Mouse (Mus musculus) limb, embryonic 13.5 days (tissue): ENCODE results near the gene Npr1. TPM values are rescaled to one million over a fixed set of nuclear protein-coding genes. Genes with fewer than 3 reads are reported as not detected.

Experiments
- ATAC-seq: fragments of 200-750 bp; cut with Nextera tagmentation; 2 replicates; pipeline ENCODE4 v1.8.0; 2017; ENCODE audit warnings: low read depth, moderate number of reproducible peaks, moderate TSS enrichment; ENCODE audit not compliant: low FRiP score
- H3K27ac ChIP-seq: fragments of 300-500 bp; sonication (generic); 2 replicates; pipeline ENCODE4 v1.5.1; 2015; ENCODE audit warnings: inconsistent platforms, mild to moderate bottlenecking, moderate library complexity
- H3K27me3 ChIP-seq: fragments of 300-500 bp; sonication (generic); 2 replicates; pipeline ENCODE4 v1.6.1; 2015; ENCODE audit warnings: mild to moderate bottlenecking, inconsistent platforms
- H3K36me3 ChIP-seq: fragments of 300-500 bp; sonication (generic); 2 replicates; pipeline ENCODE4 v1.6.1; 2015; ENCODE audit warnings: inconsistent platforms, mild to moderate bottlenecking, moderate library complexity
- H3K4me1 ChIP-seq: fragments of 300-500 bp; sonication (generic); 2 replicates; pipeline ENCODE4 v1.6.1; 2015; ENCODE audit warnings: inconsistent platforms
- H3K4me2 ChIP-seq: fragments of 300-500 bp; sonication (generic); replicated peaks from 2 replicates; pipeline ENCODE4 v1.6.1; 2015; ENCODE audit warnings: inconsistent platforms, mild to moderate bottlenecking, moderate library complexity
- H3K4me3 ChIP-seq: fragments of 300-500 bp; sonication (generic); 2 replicates; pipeline ENCODE4 v1.5.1; 2015; ENCODE audit warnings: moderate library complexity, mild to moderate bottlenecking, inconsistent platforms
- H3K9ac ChIP-seq: fragments of 300-500 bp; sonication (generic); 2 replicates; pipeline ENCODE4 v1.6.1; 2015; ENCODE audit warnings: mild to moderate bottlenecking, inconsistent platforms
- H3K9me3 ChIP-seq: fragments of 300-500 bp; sonication (generic); 2 replicates; pipeline ENCODE4 v1.6.1; 2016; ENCODE audit warnings: inconsistent platforms
- WGBS: fragments of 180-500 bp; shearing (Covaris S2); methylation state at CpG from one replicate; pipeline ENCODE4 v1.1.7; 2015; 5-methylcytosine and 5-hydroxymethylcytosine counted together
- polyA plus RNA-seq: library from polyadenylated mRNA; unstranded; fragments of >200 nt; fragmentation: Nextera tagmentation; extraction: Ambion mirVana; gene quantifications from 2 replicates; pipeline ENCODE4 v1.2.1, GENCODE M21; 2015

The Npr1 gene
- polyA plus RNA-seq, 1 experiment from 2014 or later, result 4.8 TPM

- WGBS, result 85% methylated on average over 5 of the region's 5 CpGs
- Histone ChIP-seq H3K36me3 (peaks cover 71% of the 10 kb centered on the region), H3K9ac (no peak overlapping the region), H3K9me3 (no peaks in the 10 kb centered on the region), H3K4me3 (no peak overlapping the region), H3K4me1 (peaks cover 19% of the 10 kb centered on the region), H3K27ac (no peak overlapping the region), H3K27me3 (no peaks in the 10 kb centered on the region), H3K4me2 (no peak overlapping the region)
- no peak for ATAC-seq
Measured at GRCm38 (mm10) chr3:90505216-90505615, 39.5 kb upstream of the Npr1 start.

GRCm38 (mm10) chr3:90503444-90503843 is 37.8 kb upstream of the Npr1 start:
- H3K27ac ChIP-seq, result no peak overlapping the region
- no peak overlapping the region for H3K4me3 ChIP-seq
- peaks cover 19% of the 10 kb centered on the region for H3K4me1 ChIP-seq
- peaks cover 88% of the 10 kb centered on the region for H3K36me3 ChIP-seq
- H3K9ac ChIP-seq, result no peak overlapping the region
- H3K4me2 ChIP-seq, result no peak overlapping the region
- no peak for ATAC-seq
- H3K9me3 ChIP-seq, result no peaks in the 10 kb centered on the region
- 89% methylated on average over 4 of the region's 4 CpGs for WGBS
- H3K27me3 ChIP-seq, result no peaks in the 10 kb centered on the region

GRCm38 (mm10) chr3:90497597-90497996 is 31.9 kb upstream of the Npr1 start:
- Histone ChIP-seq H3K27me3 (no peaks in the 10 kb centered on the region), H3K4me2 (no peak overlapping the region), H3K9ac (no peak overlapping the region), H3K36me3 (peaks cover 71% of the 10 kb centered on the region), H3K4me1 (no peaks in the 10 kb centered on the region), H3K27ac (no peak overlapping the region), H3K9me3 (no peaks in the 10 kb centered on the region), H3K4me3 (no peak overlapping the region)
- no peak for ATAC-seq

GRCm38 (mm10) chr3:90495850-90496525 is 30.3 kb upstream of the Npr1 start:
- no peaks in the 10 kb centered on the region for H3K27me3 ChIP-seq
- H3K27ac ChIP-seq, result no peak overlapping the region
- H3K4me1 ChIP-seq, result no peaks in the 10 kb centered on the region
- no peak overlapping the region for H3K9ac ChIP-seq
- H3K9me3 ChIP-seq, result no peaks in the 10 kb centered on the region
- 93% methylated on average over 7 of the region's 7 CpGs for WGBS
- no peak overlapping the region for H3K4me2 ChIP-seq
- H3K4me3 ChIP-seq, result no peak overlapping the region
- no peak for ATAC-seq
- H3K36me3 ChIP-seq, result peaks cover 55% of the 10 kb centered on the region

GRCm38 (mm10) chr3:90493831-90494540 is 28.3 kb upstream of the Npr1 start:
- Histone ChIP-seq H3K9me3 (no peaks in the 10 kb centered on the region), H3K27me3 (no peaks in the 10 kb centered on the region), H3K4me2 (no peak overlapping the region), H3K4me1 (peaks cover 9% of the 10 kb centered on the region), H3K9ac (no peak overlapping the region), H3K27ac (no peak overlapping the region), H3K36me3 (peaks cover 43% of the 10 kb centered on the region), H3K4me3 (no peak overlapping the region)
- WGBS, result 67% methylated on average over 4 of the region's 4 CpGs
- no peak for ATAC-seq

- WGBS, result 40% methylated on average over 2 of the region's 2 CpGs
- Histone ChIP-seq H3K9me3 (no peaks in the 10 kb centered on the region), H3K4me2 (no peak overlapping the region), H3K4me3 (no peak overlapping the region), H3K9ac (no peak overlapping the region), H3K27me3 (no peaks in the 10 kb centered on the region), H3K4me1 (peaks cover 9% of the 10 kb centered on the region), H3K36me3 (peaks cover 42% of the 10 kb centered on the region), H3K27ac (no peak overlapping the region)
- ATAC-seq, result no peak
Measured at GRCm38 (mm10) chr3:90491350-90491749, 25.7 kb upstream of the Npr1 start.

GRCm38 (mm10) chr3:90490696-90491256 is 25.1 kb upstream of the Npr1 start, which contains the start of gene Snapin:
Gene Snapin, minus strand, starts transcription at chr3:90491033.
- no peaks in the 10 kb centered on the region for H3K27me3 ChIP-seq
- under 1% methylated on average over 37 of the region's 37 CpGs for WGBS
- no peaks in the 10 kb centered on the region for H3K9me3 ChIP-seq
- peaks cover 9% of the 10 kb centered on the region for H3K4me1 ChIP-seq
- H3K4me3 ChIP-seq, result peak within 1 kb of the TSS; percentile 73
- no peak within 1 kb of the TSS; the same call in 1 of the 2 replicates for H3K27ac ChIP-seq
- H3K9ac ChIP-seq, result peak within 1 kb of the TSS; percentile 73
- peak; percentile 98 for ATAC-seq
- H3K4me2 ChIP-seq, result peak within 1 kb of the TSS; percentile 71
- peaks cover 43% of the 10 kb centered on the region for H3K36me3 ChIP-seq

- H3K4me3 ChIP-seq, result no peak overlapping the region
- H3K4me1 ChIP-seq, result peaks cover 9% of the 10 kb centered on the region
- H3K27me3 ChIP-seq, result no peaks in the 10 kb centered on the region
- peaks cover 57% of the 10 kb centered on the region for H3K36me3 ChIP-seq
- H3K4me2 ChIP-seq, result no peak overlapping the region
- no peak overlapping the region for H3K9ac ChIP-seq
- no peaks in the 10 kb centered on the region for H3K9me3 ChIP-seq
- no peak for ATAC-seq
- WGBS, result 88% methylated on average over 6 of the region's 6 CpGs
- no peak overlapping the region for H3K27ac ChIP-seq
Measured at GRCm38 (mm10) chr3:90488576-90488975, 22.9 kb upstream of the Npr1 start.

- Histone ChIP-seq H3K27me3 (no peaks in the 10 kb centered on the region), H3K9ac (no peak overlapping the region), H3K27ac (no peak overlapping the region), H3K4me1 (peaks cover 9% of the 10 kb centered on the region), H3K36me3 (peaks cover 73% of the 10 kb centered on the region), H3K9me3 (no peaks in the 10 kb centered on the region), H3K4me2 (no peak overlapping the region), H3K4me3 (no peak overlapping the region)
- no peak for ATAC-seq
- 85% methylated on average over 5 of the region's 5 CpGs for WGBS
Measured at GRCm38 (mm10) chr3:90486998-90487397, 21.3 kb upstream of the Npr1 start.

- H3K9ac ChIP-seq, result peak within 1 kb of the TSS; percentile 91
- H3K27me3 ChIP-seq, result no peaks in the 10 kb centered on the region
- H3K27ac ChIP-seq, result peak within 1 kb of the TSS; percentile 95
- peaks cover 8% of the 10 kb centered on the region for H3K4me1 ChIP-seq
- WGBS, result under 1% methylated on average over 45 of the region's 45 CpGs
- H3K9me3 ChIP-seq, result no peaks in the 10 kb centered on the region
- peak; percentile 99 for ATAC-seq
- peaks cover 35% of the 10 kb centered on the region for H3K36me3 ChIP-seq
- H3K4me2 ChIP-seq, result peak within 1 kb of the TSS; percentile 77
- peak within 1 kb of the TSS; percentile 89 for H3K4me3 ChIP-seq
Measured at GRCm38 (mm10) chr3:90475831-90476611, 10.4 kb upstream of the Npr1 start, which contains the start of gene Ilf2. Gene Ilf2, plus strand, starts transcription at chr3:90476126.

GRCm38 (mm10) chr3:90475151-90475830 is 9.6 kb upstream of the Npr1 start:
- Histone ChIP-seq H3K9me3 (no peaks in the 10 kb centered on the region), H3K4me1 (peaks cover 8% of the 10 kb centered on the region), H3K36me3 (peaks cover 27% of the 10 kb centered on the region), H3K27me3 (no peaks in the 10 kb centered on the region), H3K4me2 (peak overlapping the region; percentile 41), H3K4me3 (peak overlapping the region; percentile 39), H3K27ac (no peak overlapping the region), H3K9ac (no peak overlapping the region)
- 44% methylated on average over 16 of the region's 16 CpGs for WGBS
- ATAC-seq, result peak; percentile 17
